Mouse (Mus musculus): Measurements from ENCODE around the gene Spz1. TPM values are rescaled to one million over a fixed set of nuclear protein-coding genes. Genes with fewer than 3 reads are reported as not detected.
A peak's percentile ranks its signal among the peaks of the same experiment; 100 is the strongest.

The Spz1 gene
- polyA plus RNA-seq, 1 experiment from 2014 or later = not detected

DNA sequence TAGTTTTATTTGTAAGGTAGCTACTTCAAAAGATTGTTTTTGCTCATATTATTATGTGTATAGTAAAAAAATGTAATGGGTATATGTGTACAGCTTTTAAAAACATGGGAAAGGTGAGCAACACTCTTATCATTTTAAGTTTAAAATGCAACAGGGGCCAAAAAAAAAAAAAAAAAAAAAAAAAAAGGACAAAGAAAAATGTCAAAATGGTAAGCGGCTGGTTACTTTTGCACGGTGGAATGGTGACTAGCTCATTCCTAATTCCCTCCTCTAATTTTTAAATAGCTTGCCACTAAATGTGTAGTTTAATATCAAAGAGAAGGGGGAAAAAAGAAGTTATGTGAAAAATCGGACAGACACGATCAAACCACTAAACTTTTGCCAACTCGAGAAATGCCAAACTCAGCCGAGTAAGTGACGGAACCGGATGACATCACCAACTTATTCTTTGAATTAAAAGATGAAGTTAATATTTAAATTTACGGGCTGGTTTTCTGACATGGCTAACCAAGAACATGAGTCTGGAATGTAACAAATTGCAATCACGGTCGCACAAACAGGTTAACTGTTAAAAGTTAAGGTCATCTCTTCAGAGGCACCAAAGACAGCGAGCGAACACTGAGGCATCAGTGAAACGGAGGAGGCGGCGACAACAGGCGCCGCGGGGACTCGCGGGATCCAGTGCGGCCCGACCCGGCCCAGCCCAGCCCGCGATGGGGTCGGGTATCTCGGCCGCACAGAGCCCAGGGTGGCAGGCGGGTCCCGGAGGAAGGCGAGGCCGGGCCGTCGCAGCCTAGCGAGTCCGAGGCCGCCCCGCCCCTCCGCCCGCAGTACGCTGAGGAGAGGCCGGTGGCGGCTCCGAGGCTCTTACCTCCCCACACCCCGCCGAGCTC lies 45.9 kb downstream of the Spz1 start:
- Histone ChIP-seq H3K9ac (ENCODE audit: low read depth, low read length) (peak overlapping the region; percentile 90), H3K4me3 (ENCODE audit: low read depth, low read length) (peak overlapping the region; percentile 73), H3K4me1 (ENCODE audit: control insufficient read depth, insufficient read depth, low read length) (peaks cover 6% of the 10 kb centered on the region; the same call in 1 of the 2 replicates), H3K36me3 (ENCODE audit: control insufficient read depth, insufficient read depth, low read length) (no peaks in the 10 kb centered on the region), H3K27me3 (ENCODE audit: control insufficient read depth, insufficient read depth, low read length) (no peaks in the 10 kb centered on the region), H3K9me3 (replicated peaks; ENCODE audit: control insufficient read depth, low read length) (no peaks in the 10 kb centered on the region), H3K27ac (ENCODE audit: low read depth, low read length) (peak overlapping the region; percentile 93), H3K4me2 (peak overlapping the region; percentile 82)
- WGBS (ENCODE audit: insufficient replicate concordance) = 4% methylated on average over 46 of the region's 47 CpGs
- peak; percentile 91 for ATAC-seq (replicated peaks; ENCODE audit: insufficient number of reproducible peaks, low FRiP score, low TSS enrichment)

Other genes starting within 250 kb of the Spz1 start
- 15.1 and 15.2 TPM in 2 replicates for gene Dhfr, start 221.4 kb downstream of the Spz1 start, polyA plus RNA-seq (2014; fragmentation: Nextera tagmentation; extraction: Ambion mirVana)
- 20.9 and 21.6 TPM in 2 replicates for gene Msh3, start 221.2 kb downstream of the Spz1 start, polyA plus RNA-seq (2014; fragmentation: Nextera tagmentation; extraction: Ambion mirVana)
- 0.06 TPM in 1 of 2 replicates, not detected in the other for gene Ankrd34b, start 150.3 kb downstream of the Spz1 start, polyA plus RNA-seq (2014; fragmentation: Nextera tagmentation; extraction: Ambion mirVana)
- 0.32 TPM in 1 of 2 replicates, not detected in the other for gene Fam151b, start 92.2 kb downstream of the Spz1 start, polyA plus RNA-seq (2014; fragmentation: Nextera tagmentation; extraction: Ambion mirVana)
- 11.1 and 13.7 TPM in 2 replicates for gene Zfyve16, start 45.3 kb downstream of the Spz1 start, polyA plus RNA-seq (2014; fragmentation: Nextera tagmentation; extraction: Ambion mirVana)
- 9.9 and 13.4 TPM in 2 replicates for gene Serinc5, start 34.9 kb upstream of the Spz1 start, polyA plus RNA-seq (2014; fragmentation: Nextera tagmentation; extraction: Ambion mirVana)
- gene Thbs4, start 218.6 kb upstream of the Spz1 start, polyA plus RNA-seq (2014; fragmentation: Nextera tagmentation; extraction: Ambion mirVana) = 39.4 and 52.7 TPM in 2 replicates

All from heart, embryonic 11.5 days (tissue).